In genomic region chr2:120154361-120154894, GRCm38 (mm10) we compare ENCODE assay signal across 8 mouse cellular contexts. TPM values are rescaled to one million over a fixed set of nuclear protein-coding genes. Genes with fewer than 3 reads are reported as not detected.
DNase-seq lines count a peak whose midpoint lies in the region; ATAC-seq and TF ChIP-seq lines count a peak whose summit lies in the region.

Gene Ehd4 (minus strand): TSS chr2:120154606.

- peak within 1 kb of the TSS; percentile 89 for H3K4me3 ChIP-seq in heart, embryonic 12.5 days
- H3K4me3 ChIP-seq in kidney, postnatal 0 days (replicated peaks; ENCODE audit: low read depth, low read length), result peak within 1 kb of the TSS; percentile 75
- peak within 1 kb of the TSS; percentile 70 for H3K4me3 ChIP-seq in liver, embryonic 11.5 days (ENCODE audit: low read depth, low read length)
- peak within 1 kb of the TSS; percentile 75 for H3K4me3 ChIP-seq in stomach, embryonic 14.5 days (ENCODE audit: low read depth, low read length)

- peak; percentile 99 for DNase-seq in CD4-positive helper T cell, adult 2 months (ENCODE audit: low read depth, low spot score)
- peak; percentile 90 for DNase-seq in brain, embryonic 18.5 days (ENCODE audit: low read depth, low spot score)
- DNase-seq in kidney, postnatal 0 days (ENCODE audit: low spot score), result peak; percentile 98
- peak; percentile 97 for DNase-seq in liver, embryonic 11.5 days (ENCODE audit: low spot score)
- peak; percentile 99 for DNase-seq in naive thymus-derived CD4-positive, alpha-beta T cell, adult 2 months (ENCODE audit: low read depth)

- under 1% methylated on average over 53 of the region's 53 CpGs for WGBS in heart, embryonic 12.5 days
- WGBS in kidney, postnatal 0 days, result under 1% methylated on average over 53 of the region's 53 CpGs
- WGBS in liver, embryonic 11.5 days, result under 1% methylated on average over 48 of the region's 53 CpGs
- under 1% methylated on average over 53 of the region's 53 CpGs for WGBS in stomach, embryonic 14.5 days

- H3K27ac ChIP-seq in heart, embryonic 12.5 days (ENCODE audit: poor library complexity, severe bottlenecking), result peak within 1 kb of the TSS; percentile 90
- peak within 1 kb of the TSS; percentile 66 for H3K27ac ChIP-seq in kidney, postnatal 0 days
- H3K27ac ChIP-seq in liver, embryonic 11.5 days (ENCODE audit: low read depth, low read length), result peak within 1 kb of the TSS; percentile 54
- H3K27ac ChIP-seq in stomach, embryonic 14.5 days (ENCODE audit: low read length), result peak within 1 kb of the TSS; percentile 39; the same call in 1 of the 2 replicates

- no peak for TF ChIP-seq CTCF in kidney, postnatal 0 days (IDR thresholded peaks at IDR 0.05; ENCODE audit: low read depth)

- peaks cover 3% of the 10 kb centered on the region for H3K9me3 ChIP-seq in heart, embryonic 12.5 days (replicated peaks)
- no peaks in the 10 kb centered on the region for H3K9me3 ChIP-seq in kidney, postnatal 0 days (replicated peaks; ENCODE audit: low read length)
- H3K9me3 ChIP-seq in liver, embryonic 11.5 days (ENCODE audit: control insufficient read depth, low read length), result no peaks in the 10 kb centered on the region
- H3K9me3 ChIP-seq in stomach, embryonic 14.5 days (ENCODE audit: control insufficient read depth, low read depth, low read length), result no peaks in the 10 kb centered on the region

- peaks cover 25% of the 10 kb centered on the region for H3K4me1 ChIP-seq in heart, embryonic 12.5 days (replicated peaks)
- peaks cover 8% of the 10 kb centered on the region; the same call in 1 of the 2 replicates for H3K4me1 ChIP-seq in kidney, postnatal 0 days (replicated peaks; ENCODE audit: insufficient read depth, low read length)
- peaks cover 12% of the 10 kb centered on the region for H3K4me1 ChIP-seq in liver, embryonic 11.5 days (replicated peaks; ENCODE audit: control insufficient read depth, insufficient read depth, low read length)
- no peaks in the 10 kb centered on the region for H3K4me1 ChIP-seq in stomach, embryonic 14.5 days (ENCODE audit: control insufficient read depth, insufficient read depth, low read length)

- peak within 1 kb of the TSS; percentile 91 for H3K4me2 ChIP-seq in heart, embryonic 12.5 days
- peak within 1 kb of the TSS; percentile 100 for H3K4me2 ChIP-seq in kidney, postnatal 0 days (ENCODE audit: low read length)
- peak within 1 kb of the TSS; percentile 85 for H3K4me2 ChIP-seq in liver, embryonic 11.5 days
- peak within 1 kb of the TSS; percentile 100 for H3K4me2 ChIP-seq in stomach, embryonic 14.5 days (replicated peaks; ENCODE audit: low read depth, low read length)

- peak within 1 kb of the TSS; percentile 95 for H3K9ac ChIP-seq in heart, embryonic 12.5 days
- H3K9ac ChIP-seq in kidney, postnatal 0 days (ENCODE audit: low read depth, low read length), result peak within 1 kb of the TSS; percentile 70
- H3K9ac ChIP-seq in liver, embryonic 11.5 days (ENCODE audit: low read depth, low read length), result peak within 1 kb of the TSS; percentile 81
- H3K9ac ChIP-seq in stomach, embryonic 14.5 days (replicated peaks; ENCODE audit: low read depth, low read length), result peak within 1 kb of the TSS; percentile 58

- ATAC-seq in erythroid progenitor cell, adult 5-6 weeks (replicated peaks; ENCODE audit: low FRiP score, poor library complexity, severe bottlenecking), result peak; percentile 94
- ATAC-seq in heart, embryonic 12.5 days (ENCODE audit: insufficient number of reproducible peaks, low FRiP score), result peak; percentile 99
- peak; percentile 97 for ATAC-seq in kidney, postnatal 0 days (replicated peaks; ENCODE audit: low FRiP score, low read depth)
- peak; percentile 100 for ATAC-seq in liver, embryonic 11.5 days (replicated peaks; ENCODE audit: low FRiP score)
- ATAC-seq in stomach, embryonic 14.5 days (ENCODE audit: insufficient number of reproducible peaks, insufficient read depth, low FRiP score, low read depth), result peak; percentile 99

- peaks cover 12% of the 10 kb centered on the region for H3K36me3 ChIP-seq in heart, embryonic 12.5 days
- H3K36me3 ChIP-seq in kidney, postnatal 0 days (ENCODE audit: insufficient read depth, low read length), result no peaks in the 10 kb centered on the region
- no peaks in the 10 kb centered on the region for H3K36me3 ChIP-seq in liver, embryonic 11.5 days (ENCODE audit: control insufficient read depth, insufficient read depth, low read length)
- H3K36me3 ChIP-seq in stomach, embryonic 14.5 days (ENCODE audit: control insufficient read depth, insufficient read depth, low read length), result no peaks in the 10 kb centered on the region

- no peaks in the 10 kb centered on the region for H3K27me3 ChIP-seq in heart, embryonic 12.5 days (replicated peaks)
- no peaks in the 10 kb centered on the region for H3K27me3 ChIP-seq in kidney, postnatal 0 days (ENCODE audit: insufficient read depth, low read length)
- H3K27me3 ChIP-seq in liver, embryonic 11.5 days (replicated peaks; ENCODE audit: control insufficient read depth, insufficient read depth, low read length), result no peaks in the 10 kb centered on the region
- no peaks in the 10 kb centered on the region for H3K27me3 ChIP-seq in stomach, embryonic 14.5 days (ENCODE audit: control insufficient read depth, insufficient read depth, low read length)

RNA-seq across cellular contexts. Expression of gene Ehd4, which starts in this region (rescaled TPM):
- 10.8 and 12.6 TPM in 2 replicates for total RNA-seq in erythroid progenitor cell, adult 5-6 weeks (2015; ENCODE audit: low replicate concordance)
- total RNA-seq in erythroid progenitor cell, adult 5-6 weeks (2017; ENCODE audit: low replicate concordance), result 7.8 and 9.5 TPM in 2 replicates
- polyA plus RNA-seq in heart, embryonic 12.5 days (2016; fragmentation: Nextera tagmentation; extraction: Ambion mirVana), result 159 and 186 TPM in 2 replicates
- polyA plus RNA-seq in kidney, postnatal 0 days (2015; fragmentation: Nextera tagmentation; extraction: Ambion mirVana), result 67.6 and 79.3 TPM in 2 replicates
- 24.1 and 26.7 TPM in 2 replicates for polyA plus RNA-seq in liver, embryonic 11.5 days (2014; fragmentation: Nextera tagmentation; extraction: Ambion mirVana)
- 32.8 and 34.0 TPM in 2 replicates for polyA plus RNA-seq in stomach, embryonic 14.5 days (2014; fragmentation: Nextera tagmentation; extraction: Ambion mirVana)

Comparison
In these comparisons a context has a peak if more than half of its experiments do, and no peak if none do; other contexts are left out.
1. Peak in every context shown above with its lines: DNase-seq, ATAC-seq, H3K4me3 ChIP-seq and H3K27ac ChIP-seq.
2. H3K27ac ChIP-seq: peak in every context shown above with its lines; median percentile 90 in heart, embryonic 12.5 days; 66 in kidney, postnatal 0 days; 54 in liver, embryonic 11.5 days; 39 in stomach, embryonic 14.5 days.